Mouse (Mus musculus) megakaryocyte, embryonic 14.5 days (primary cell): ENCODE data around the gene Psmb1.

Experiments
- FLI1 ChIP-seq: IDR thresholded peaks from 2 replicates; pipeline ENCODE4 v1.6.1; 2012; ENCODE audit warnings: low read length, inconsistent platforms, mixed read lengths
- GATA1 ChIP-seq: IDR thresholded peaks from 3 replicates; pipeline ENCODE4 v1.6.1; 2012; ENCODE audit warnings: mixed read lengths, low read length, inconsistent platforms, borderline replicate concordance

DNA sequence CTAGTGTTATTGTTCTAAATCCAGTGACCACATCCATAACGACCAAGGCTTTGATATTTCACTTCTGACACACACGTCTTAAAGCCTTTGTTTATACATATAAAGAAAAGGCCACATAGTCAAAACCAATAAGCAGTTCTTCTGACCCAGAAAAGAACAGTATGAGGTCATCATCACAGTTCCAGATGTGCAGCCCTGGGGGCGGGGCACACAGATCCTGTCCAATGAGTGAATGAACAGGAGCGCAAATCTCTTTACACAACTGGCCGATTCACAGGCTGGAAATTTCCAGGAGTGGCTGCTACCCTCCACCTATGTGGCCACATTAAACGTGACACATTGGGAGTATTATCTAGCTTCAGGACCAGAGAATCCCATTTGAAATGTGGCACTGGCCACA, 70.1 kb downstream of the Psmb1 start:
- TF ChIP-seq GATA1 = no peak
- no peak for TF ChIP-seq FLI1
